Mouse (Mus musculus): ENCODE results near the gene Pum1.

GRCm38 (mm10) chr4:130774822-130775221, 111.7 kb downstream of the Pum1 start:
- TF ChIP-seq USF1 (IDR thresholded peaks at IDR 0.05; ENCODE audit: low read depth) (no peak), MAX (IDR thresholded peaks at IDR 0.05) (no peak), CTCF (IDR thresholded peaks at IDR 0.05; ENCODE audit: control insufficient read depth, insufficient read depth, insufficient read length) (no peak), MYOG (IDR thresholded peaks at IDR 0.05; ENCODE audit: control insufficient read depth, extremely low read depth, insufficient read length) (no peak), CEBPB (IDR thresholded peaks at IDR 0.05; ENCODE audit: low read depth) (no peak), MYOD1 (IDR thresholded peaks at IDR 0.05; ENCODE audit: control insufficient read depth, insufficient read length, low read depth) (no peak)

Data from C2C12 (cell line).